Mouse (Mus musculus) CH12.LX (cell line): ENCODE data around the gene Wfdc16. TPM values are rescaled to one million over a fixed set of nuclear protein-coding genes. Genes with fewer than 3 reads are reported as not detected.

Experiments used
- DNase-seq: peaks from one replicate; pipeline ENCODE4 v3.0.0-alpha.2; 2013; ENCODE audit errors: extremely low read depth
- H3K27ac ChIP-seq: 2 replicates; pipeline ENCODE4 v1.5.1; 2012; ENCODE audit warnings: low read depth, mild to moderate bottlenecking, control low read depth, moderate library complexity; ENCODE audit not compliant: insufficient read depth
- H3K27me3 ChIP-seq: replicated peaks from 2 replicates; pipeline ENCODE3; 2012; ENCODE audit warnings: inconsistent platforms
- H3K36me3 ChIP-seq, 2 experiments: replicated peaks in 1 of 2; 2 replicates each; pipeline versions ENCODE3 to v1.6.1; 2012; ENCODE audit warnings: inconsistent platforms in 1 of 2, low read length in 1 of 2, mild to moderate bottlenecking in 1 of 2, mixed read lengths in 1 of 2, moderate library complexity in 1 of 2; ENCODE audit not compliant: control insufficient read depth in 1 of 2, insufficient read depth in 1 of 2
- H3K4me1 ChIP-seq, 2 experiments: 2 replicates each; pipeline ENCODE4 v1.6.1; 2012; ENCODE audit warnings: inconsistent platforms in 1 of 2, moderate library complexity in 1 of 2; ENCODE audit not compliant: insufficient read depth in 2 of 2, control insufficient read depth in 1 of 2
- H3K4me2 ChIP-seq: 2 replicates; pipeline ENCODE4 v1.6.1; 2012; ENCODE audit warnings: low read depth, mild to moderate bottlenecking, control low read depth; ENCODE audit not compliant: poor library complexity, insufficient read depth, severe bottlenecking
- H3K4me3 ChIP-seq, 3 experiments: fragments of 150-350 bp in 1 of 3; sonication (generic) in 1 of 3; replicated peaks in 1 of 3; 2 replicates each; pipeline versions ENCODE3 to v1.5.1; 2011 to 2012; ENCODE audit warnings: low read depth in 2 of 3, low read length in 2 of 3, mild to moderate bottlenecking in 2 of 3, moderate library complexity in 2 of 3, control low read depth in 1 of 3, improper control_type of control experiment in 1 of 3, inconsistent platforms in 1 of 3, mixed read lengths in 1 of 3; ENCODE audit not compliant: poor library complexity in 1 of 3
- H3K79me2 ChIP-seq: replicated peaks from 2 replicates; pipeline ENCODE4 v1.6.1; 2012; ENCODE audit warnings: mild to moderate bottlenecking, moderate library complexity; ENCODE audit not compliant: control insufficient read depth, poor library complexity, insufficient read depth, severe bottlenecking; ENCODE audit errors: extremely low read depth
- H3K9ac ChIP-seq: 2 replicates; pipeline ENCODE4 v1.6.1; 2012; ENCODE audit warnings: low read depth, mild to moderate bottlenecking, control low read depth, moderate library complexity; ENCODE audit not compliant: insufficient read depth
- H3K9me3 ChIP-seq: replicated peaks from 2 replicates; pipeline ENCODE3; 2012; ENCODE audit warnings: low read length, inconsistent platforms, mixed read lengths
- CHD1 ChIP-seq: IDR thresholded peaks from 2 replicates; pipeline ENCODE4 v1.6.1; 2012; ENCODE audit warnings: low read depth, low read length, improper control_type of control experiment, inconsistent platforms
- CHD2 ChIP-seq: IDR thresholded peaks from 2 replicates; pipeline ENCODE4 v1.6.1; 2011; ENCODE audit warnings: low read length, improper control_type of control experiment
- CTCF ChIP-seq, 2 experiments: IDR thresholded peaks in 1 of 2; conservative IDR thresholded peaks in 1 of 2; 2 replicates each; pipeline ENCODE4 v1.5.1; 2011 to 2012; ENCODE audit warnings: low read depth in 2 of 2, low read length in 2 of 2, improper control_type of control experiment in 1 of 2, inconsistent platforms in 1 of 2, mild to moderate bottlenecking in 1 of 2, moderate library complexity in 1 of 2
- E2F4 ChIP-seq: IDR thresholded peaks from 2 replicates; pipeline ENCODE4 v1.6.1; 2011; ENCODE audit warnings: low read depth, low read length, improper control_type of control experiment; ENCODE audit not compliant: insufficient replicate concordance
- ELF1 ChIP-seq: IDR thresholded peaks from 2 replicates; pipeline ENCODE4 v1.6.1; 2014; ENCODE audit warnings: low read depth, mild to moderate bottlenecking, inconsistent platforms, low read length, improper control_type of control experiment
- EP300 ChIP-seq: IDR thresholded peaks from 2 replicates; pipeline ENCODE4 v1.6.1; 2011; ENCODE audit warnings: low read length, improper control_type of control experiment
- GABPA ChIP-seq: IDR thresholded peaks from 2 replicates; pipeline ENCODE4 v1.6.1; 2012; ENCODE audit warnings: low read depth, low read length, improper control_type of control experiment, inconsistent platforms; ENCODE audit not compliant: insufficient replicate concordance
- HCFC1 ChIP-seq: IDR thresholded peaks from 2 replicates; pipeline ENCODE4 v1.6.1; 2012; ENCODE audit warnings: low read depth, mild to moderate bottlenecking, inconsistent platforms, low read length, improper control_type of control experiment
- IRF4 ChIP-seq: IDR thresholded peaks from 2 replicates; pipeline ENCODE4 v1.6.1; 2014; ENCODE audit warnings: low read depth, mild to moderate bottlenecking, inconsistent platforms, low read length, improper control_type of control experiment
- JUN ChIP-seq: IDR thresholded peaks from 2 replicates; pipeline ENCODE4 v1.6.1; 2011; ENCODE audit warnings: low read depth, mild to moderate bottlenecking, low read length, improper control_type of control experiment, moderate library complexity; ENCODE audit not compliant: insufficient read depth
- KAT2A ChIP-seq: IDR thresholded peaks from 2 replicates; pipeline ENCODE4 v1.6.1; 2012; ENCODE audit warnings: low read length, improper control_type of control experiment, inconsistent platforms; ENCODE audit not compliant: insufficient replicate concordance
- MAFK ChIP-seq: IDR thresholded peaks from 2 replicates; pipeline ENCODE4 v1.6.1; 2011; ENCODE audit warnings: low read length, improper control_type of control experiment; ENCODE audit not compliant: insufficient replicate concordance
- MAX ChIP-seq: IDR thresholded peaks from 2 replicates; pipeline ENCODE4 v1.6.1; 2011; ENCODE audit warnings: low read length, improper control_type of control experiment
- MAZ ChIP-seq: IDR thresholded peaks from 2 replicates; pipeline ENCODE4 v1.6.1; 2012; ENCODE audit warnings: low read depth, mild to moderate bottlenecking, inconsistent platforms, low read length, improper control_type of control experiment, moderate library complexity
- MEF2A ChIP-seq: IDR thresholded peaks from 2 replicates; pipeline ENCODE4 v1.6.1; 2014; ENCODE audit warnings: low read depth, mild to moderate bottlenecking, inconsistent platforms, low read length, improper control_type of control experiment, borderline replicate concordance
- MXI1 ChIP-seq: IDR thresholded peaks from 2 replicates; pipeline ENCODE4 v1.6.1; 2011; ENCODE audit warnings: mild to moderate bottlenecking, low read depth, low read length, improper control_type of control experiment
- MYC ChIP-seq: IDR thresholded peaks from 2 replicates; pipeline ENCODE4 v1.6.1; 2011; ENCODE audit warnings: low read depth, mild to moderate bottlenecking, improper control_type of control experiment, low read length
- NRF1 ChIP-seq: IDR thresholded peaks from 2 replicates; pipeline ENCODE4 v1.6.1; 2014; ENCODE audit warnings: low read depth, mild to moderate bottlenecking, inconsistent platforms, low read length, improper control_type of control experiment, moderate library complexity
- PAX5 ChIP-seq: IDR thresholded peaks from 2 replicates; pipeline ENCODE4 v1.6.1; 2012; ENCODE audit warnings: low read length, inconsistent platforms, mixed read lengths
- TBP ChIP-seq: conservative IDR thresholded peaks from 2 replicates; pipeline ENCODE4 v1.6.1; 2011; ENCODE audit warnings: low read depth, low read length, improper control_type of control experiment
- UBTF ChIP-seq: IDR thresholded peaks from 2 replicates; pipeline ENCODE4 v1.6.1; 2012; ENCODE audit warnings: low read depth, mild to moderate bottlenecking, inconsistent platforms, low read length, improper control_type of control experiment, moderate library complexity
- USF2 ChIP-seq: conservative IDR thresholded peaks from 2 replicates; pipeline ENCODE4 v1.6.1; 2011; ENCODE audit warnings: low read depth, low read length, improper control_type of control experiment
- ZC3H11A ChIP-seq: IDR thresholded peaks from 2 replicates; pipeline ENCODE4 v1.6.1; 2012; ENCODE audit warnings: low read depth, mild to moderate bottlenecking, inconsistent platforms, low read length, improper control_type of control experiment
- dilution Hi-C: fragments of 300-500 bp; cut with MboI; formaldehyde crosslinking; loops from 2 replicates; pipeline ENCODE4 v1.14.3; 2020; ENCODE audit warnings: low sequenced_read_pairs; ENCODE audit not compliant: extremely low pct_unique_long_range_greater_than_20kb, extremely low pct_ligation_motif_present
- in situ Hi-C: fragments of 300-500 bp; cut with MboI; formaldehyde crosslinking; loops from 3 replicates; pipeline ENCODE4 v1.14.3; 2019; ENCODE audit warnings: low sequenced_read_pairs, low pct_ligation_motif_present, low pct_unique_long_range_greater_than_20kb, mixed read lengths
- polyA plus RNA-seq: library from polyadenylated mRNA; unstranded; fragments of >175 nt; gene quantifications from 2 replicates; pipeline ENCODE4 v1.2.1, GENCODE M21; 2012; ENCODE audit warnings: low read depth; ENCODE audit not compliant: insufficient read length
- total RNA-seq, 2 experiments: library from RNA; depleted of rRNA; stranded (reverse); fragments of 300-350 nt in 1 of 2; fragments of >200 nt in 1 of 2; gene quantifications; 2 replicates each; pipeline ENCODE4 v1.2.3; 2012 to 2014

Gene Wfdc16
- total and polyA plus RNA-seq, 3 experiments = not detected

- DNase-seq = no peak
Observed at GRCm38 (mm10) chr2:164676916-164677685, 38.5 kb upstream of the Wfdc16 start.

GRCm38 (mm10) chr2:164676103-164676502 is 37.5 kb upstream of the Wfdc16 start:
- peaks cover 10% of the 10 kb centered on the region for H3K9me3 ChIP-seq
- H3K4me3 ChIP-seq = no peak overlapping the region
- peaks cover 5 to 13% of the 10 kb centered on the region in 2 experiments; a peak in 3 of 4 replicates for H3K4me1 ChIP-seq
- DNase-seq = no peak
- H3K4me2 ChIP-seq = no peak overlapping the region
- H3K79me2 ChIP-seq = no peaks in the 10 kb centered on the region
- peaks cover 42% of the 10 kb centered on the region for H3K27me3 ChIP-seq
- no peak for TF ChIP-seq EP300
- no peak for TF ChIP-seq USF2
- TF ChIP-seq GABPA = no peak
- TF ChIP-seq CTCF (conservative IDR thresholded peaks at IDR 0.05 in 1 of 2, IDR thresholded peaks at IDR 0.05 in 1 of 2; ENCODE audit: low read depth in 2 of 2, low read length in 2 of 2) = peak; percentile 24 to 29; a peak in 2 of 4 replicates
- TF ChIP-seq MAX = no peak
- dilution Hi-C loops (no loop called here), in situ Hi-C loops (no loop called here)
- H3K27ac ChIP-seq = no peak overlapping the region
- no peaks in the 10 kb centered on the region for H3K36me3 ChIP-seq
- H3K9ac ChIP-seq = no peak overlapping the region

More at GRCm38 (mm10) chr2:164676916-164677685, 38.5 kb upstream of the Wfdc16 start:
- in situ Hi-C loops (no loop called here), dilution Hi-C loops (no loop called here)
- H3K4me1 ChIP-seq = peaks cover 5 to 13% of the 10 kb centered on the region in 2 experiments; a peak in 3 of 4 replicates
- H3K4me3 ChIP-seq = no peak overlapping the region
- H3K36me3 ChIP-seq = no peaks in the 10 kb centered on the region
- H3K27ac ChIP-seq = no peak overlapping the region
- H3K27me3 ChIP-seq = peaks cover 35% of the 10 kb centered on the region
- H3K79me2 ChIP-seq = no peaks in the 10 kb centered on the region
- H3K9ac ChIP-seq = no peak overlapping the region
- H3K4me2 ChIP-seq = no peak overlapping the region
- H3K9me3 ChIP-seq = peaks cover 7% of the 10 kb centered on the region
- no peak for TF ChIP-seq CHD2
- no peak for TF ChIP-seq ELF1
- no peak for TF ChIP-seq CHD1
- TF ChIP-seq NRF1 = no peak
- TF ChIP-seq HCFC1 = no peak
- no peak for TF ChIP-seq MEF2A

GRCm38 (mm10) chr2:164673987-164674386 is 35.4 kb upstream of the Wfdc16 start, which contains the start of gene Wfdc11:
TSS of gene Wfdc11 (minus strand) at chr2:164674087.
- Histone ChIP-seq H3K36me3 (no peaks in the 10 kb centered on the region), H3K4me1 (peaks cover 0 to 3% of the 10 kb centered on the region in 2 experiments; a peak in 1 of 4 replicates), H3K9ac (no peak within 1 kb of the TSS), H3K9me3 (peaks cover 16% of the 10 kb centered on the region), H3K79me2 (no peaks in the 10 kb centered on the region), H3K27ac (no peak within 1 kb of the TSS), H3K4me3 (no peak within 1 kb of the TSS), H3K4me2 (no peak within 1 kb of the TSS), H3K27me3 (peaks cover 45% of the 10 kb centered on the region)
- DNase-seq = no peak
- dilution Hi-C loops (no loop called here), in situ Hi-C loops (no loop called here)
- TF ChIP-seq JUN = no peak
- no peak for TF ChIP-seq TBP
- no peak for TF ChIP-seq PAX5
- TF ChIP-seq EP300 = no peak
- no peak for TF ChIP-seq ELF1
- TF ChIP-seq MAFK = no peak
- TF ChIP-seq MYC = no peak
- TF ChIP-seq KAT2A = no peak
- no peak for TF ChIP-seq IRF4
- no peak for TF ChIP-seq UBTF
- TF ChIP-seq MEF2A = no peak
- TF ChIP-seq E2F4 = no peak
- no peak for TF ChIP-seq ZC3H11A
- TF ChIP-seq MXI1 = no peak
- no peak for TF ChIP-seq NRF1
- no peak for TF ChIP-seq MAZ
